Mouse (Mus musculus) spleen, postnatal 36 days (tissue): ENCODE results near the gene Ythdf2.

ENCODE experiments used
- DNase-seq, 2 experiments: peaks; one replicate each; pipeline ENCODE4 v3.0.0; 2022; ENCODE audit warnings: low spot score in 2 of 2, mixed read lengths in 1 of 2

Gene Ythdf2

DNA sequence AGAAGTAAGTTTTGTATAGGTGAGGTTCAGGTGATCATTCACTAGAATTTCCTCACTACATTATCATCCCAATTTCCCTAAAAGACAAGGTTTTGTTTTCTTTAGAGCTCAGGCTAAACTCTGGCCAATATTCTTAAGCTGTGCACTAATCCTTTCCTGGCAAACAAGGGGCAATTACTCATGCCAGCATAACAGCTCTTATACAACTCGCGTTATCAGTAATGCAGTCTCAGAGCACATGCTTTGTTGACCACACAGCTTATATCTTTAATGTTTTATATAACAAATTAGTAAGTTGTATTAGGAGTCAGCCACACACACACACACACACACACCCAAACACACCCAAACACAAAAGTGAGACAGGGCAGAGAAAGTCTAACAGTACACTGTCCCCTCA is 1.8 kb downstream of the Ythdf2 start:
- DNase-seq: no peak

DNA sequence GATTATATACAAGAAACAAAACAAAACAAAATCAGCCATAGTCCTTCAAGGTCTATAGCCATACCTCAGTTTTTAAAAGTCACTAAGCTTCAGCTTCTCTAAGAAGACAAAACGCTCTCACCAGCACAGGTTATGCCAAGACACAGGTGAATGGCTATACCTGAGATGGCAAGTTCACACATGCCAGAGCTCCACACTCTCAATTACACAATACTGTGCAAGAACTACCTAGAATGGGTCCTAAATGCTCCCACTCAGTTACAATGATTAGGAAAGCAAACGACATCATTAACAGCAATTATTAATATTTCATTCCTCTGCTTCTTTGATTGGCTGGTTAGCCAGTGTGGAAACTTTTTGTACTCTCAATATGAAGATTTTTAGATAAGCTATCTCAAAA is 2.8 kb downstream of the Ythdf2 start:
- no peak for DNase-seq

DNA sequence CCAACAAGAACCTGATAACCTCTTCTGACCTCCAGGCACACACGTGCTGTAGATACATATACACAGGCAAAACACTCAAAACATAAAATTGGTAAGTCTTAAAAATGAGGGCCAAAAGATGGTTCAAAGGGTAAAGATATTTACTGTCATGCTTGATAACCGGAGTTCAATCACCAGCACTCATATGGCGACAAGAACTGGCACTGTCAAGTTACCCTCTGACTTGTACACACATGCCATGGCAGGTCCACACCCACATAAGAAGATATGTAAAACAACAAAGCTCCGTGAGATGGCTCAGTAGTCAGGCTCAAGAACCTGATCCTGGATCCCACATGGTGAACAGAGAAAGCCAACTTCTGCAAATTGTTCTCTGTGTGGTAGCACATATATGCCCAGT is 4.8 kb downstream of the Ythdf2 start:
- DNase-seq: no peak

DNA sequence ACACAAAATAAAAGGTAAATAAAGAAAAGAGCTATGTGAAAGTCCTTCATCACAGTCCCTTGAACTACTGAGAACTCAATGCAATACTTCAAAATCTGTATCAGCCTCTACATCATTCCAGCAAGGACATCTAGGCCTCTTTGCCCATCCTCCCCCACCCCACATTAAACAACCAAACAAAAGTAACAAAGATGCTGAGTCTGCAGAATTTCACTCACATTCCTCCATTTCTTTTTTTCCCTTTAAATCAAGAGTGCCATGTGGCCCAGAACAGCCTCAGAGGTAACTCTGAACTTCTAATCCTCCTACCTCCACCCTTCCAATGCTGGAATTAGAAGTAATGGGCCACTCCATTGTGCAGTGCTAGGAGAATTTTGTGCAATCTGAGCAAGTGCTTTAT is 13.3 kb downstream of the Ythdf2 start:
- no peak for DNase-seq

DNA sequence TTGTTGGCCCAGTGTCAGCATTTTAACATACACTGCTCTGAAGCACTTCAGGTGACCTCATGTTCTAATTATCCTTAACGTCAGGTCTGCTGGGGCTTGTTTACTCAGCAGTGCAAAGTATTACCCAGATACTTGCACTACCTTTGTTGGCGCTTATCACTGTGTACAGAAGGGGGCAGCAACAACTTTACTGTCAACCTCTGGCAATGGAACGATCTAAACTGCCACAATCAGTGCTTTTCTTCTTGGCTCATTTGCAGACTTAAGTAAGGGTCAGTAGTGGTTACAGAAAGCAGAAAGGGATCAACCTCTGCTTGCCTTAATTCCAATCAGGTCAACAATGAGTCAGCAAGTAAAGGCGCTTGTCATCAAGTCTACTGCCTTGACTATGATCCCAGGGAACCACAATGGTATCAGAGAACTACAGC is 13.8 kb downstream of the Ythdf2 start:
- peak; percentile 41 to 44 for DNase-seq

DNA sequence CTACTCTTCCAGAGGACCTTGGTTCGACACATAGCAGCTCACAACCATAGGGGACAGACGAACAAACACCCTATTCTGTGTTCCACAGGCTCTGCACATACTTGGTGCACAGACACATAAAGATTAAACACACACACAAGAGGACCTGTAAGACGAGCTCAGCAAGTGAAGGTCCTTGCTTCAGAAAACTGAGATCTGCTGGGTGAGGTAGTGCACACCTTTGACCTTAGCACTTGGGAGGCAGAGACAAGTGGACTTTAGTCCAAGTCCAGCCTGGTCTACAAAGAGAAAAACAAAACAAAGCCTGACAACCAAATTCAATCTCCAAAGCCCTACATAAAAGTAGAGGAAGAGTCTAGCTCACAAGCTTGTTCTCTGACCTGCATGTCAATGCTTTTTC is 17.1 kb downstream of the Ythdf2 start:
- no peak for DNase-seq

DNA sequence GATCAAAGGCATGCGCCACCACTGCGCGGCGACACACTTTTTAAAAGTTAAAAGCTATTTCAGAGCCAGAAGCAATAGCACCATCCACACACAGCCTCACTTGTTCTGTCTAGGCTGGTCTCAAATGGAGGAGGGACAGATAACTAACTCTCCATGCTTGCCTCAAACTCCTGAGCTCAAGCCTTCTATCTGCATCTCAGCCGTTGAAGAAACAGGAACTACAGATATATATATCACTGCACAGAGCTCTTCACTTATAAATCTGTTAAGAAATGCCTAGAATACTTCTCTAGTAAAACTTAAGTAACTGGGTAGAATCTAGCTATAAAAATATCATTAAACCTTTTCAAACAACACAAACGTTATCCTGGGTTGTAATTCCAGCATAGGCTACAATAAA is 17.7 kb downstream of the Ythdf2 start:
- no peak for DNase-seq

DNA sequence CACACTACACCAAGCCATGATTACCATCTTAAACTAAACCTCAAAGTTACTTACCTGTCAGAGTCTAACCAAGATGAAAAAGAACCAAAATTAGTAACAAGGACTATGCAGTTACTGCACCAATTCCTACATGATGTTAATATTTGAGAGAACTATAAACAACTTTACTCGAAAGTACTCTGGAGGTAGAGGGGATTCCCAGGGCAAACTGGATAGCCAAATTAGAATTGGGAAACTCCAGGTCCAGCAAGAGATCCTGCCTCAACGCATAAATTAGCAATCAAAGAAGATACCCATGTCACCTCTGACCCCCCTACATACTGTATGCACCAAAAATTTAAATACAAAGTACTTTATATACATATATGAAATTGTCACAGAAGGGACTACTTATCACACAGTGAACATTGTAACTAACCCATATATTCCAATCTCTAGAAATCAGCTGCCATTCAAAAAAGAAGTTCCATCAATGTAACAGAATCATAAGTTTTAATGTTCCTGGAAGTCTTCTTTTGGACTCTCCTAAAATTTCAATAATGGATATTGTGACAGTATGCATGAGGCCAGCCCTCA is 24.2 kb downstream of the Ythdf2 start:
- no peak for DNase-seq

DNA sequence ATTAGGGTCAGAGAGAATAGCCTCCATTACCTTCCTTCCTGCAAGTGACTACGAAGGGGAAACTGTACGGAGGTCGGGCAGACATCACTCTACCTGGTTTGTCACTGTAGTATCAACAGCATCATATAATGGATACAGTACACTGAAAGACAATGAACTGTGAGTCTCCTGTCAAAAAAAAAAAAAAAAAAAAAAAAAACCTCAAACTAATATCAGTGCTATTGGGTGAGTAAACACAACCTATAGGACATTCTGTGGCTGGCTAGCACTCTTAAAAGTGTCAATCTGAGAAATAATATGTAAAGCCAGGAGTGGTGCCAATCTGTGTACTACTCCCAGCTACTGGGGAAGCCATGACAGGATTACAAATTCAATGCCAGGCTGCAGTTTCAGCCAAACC is 28.9 kb downstream of the Ythdf2 start:
- no peak for DNase-seq

DNA sequence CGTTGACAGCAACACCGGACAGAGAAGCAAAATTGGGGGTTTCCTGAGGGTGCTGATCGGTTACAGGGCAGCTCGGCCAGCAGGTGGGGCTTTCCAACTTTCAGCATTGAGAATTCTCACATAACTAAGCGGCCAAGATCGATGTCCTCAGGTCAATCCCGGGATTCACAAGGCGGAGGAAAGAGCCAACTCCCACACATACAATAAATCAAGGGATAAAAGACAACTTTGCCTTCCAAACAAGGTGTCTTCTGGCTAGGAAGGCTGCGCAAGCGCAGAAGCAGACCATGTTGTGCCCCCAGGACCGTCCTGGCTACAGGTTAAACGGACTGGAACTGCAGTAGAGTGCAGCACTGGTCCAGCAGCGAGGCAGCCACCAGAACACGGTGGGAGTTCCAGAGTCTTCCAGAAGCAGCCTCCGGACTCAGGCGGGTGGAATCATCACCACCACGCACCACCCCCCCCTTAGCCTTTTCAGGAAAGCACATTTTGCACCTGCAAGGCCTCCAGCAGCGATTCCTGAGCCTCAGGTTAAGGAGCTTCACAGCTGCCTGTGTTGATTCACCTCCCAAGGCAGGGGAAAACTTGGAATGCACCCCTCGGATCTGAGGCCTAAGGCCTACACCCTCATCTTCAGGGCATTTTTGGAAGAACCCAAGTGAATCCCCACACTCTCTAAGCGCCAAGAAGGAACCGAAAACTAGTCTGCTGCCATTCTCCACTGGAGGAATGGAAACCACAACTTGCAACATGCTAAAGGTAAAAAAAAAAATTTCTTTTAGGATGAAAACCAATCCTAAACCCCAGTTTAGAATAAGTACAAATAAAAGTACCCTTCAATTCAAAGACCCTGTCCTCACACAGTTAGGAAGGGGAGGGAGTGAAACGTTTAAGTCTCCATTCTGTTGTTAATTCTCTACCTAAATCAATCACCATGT is 30.1 kb downstream of the Ythdf2 start:
- DNase-seq: peak; percentile 21 to 34

DNA sequence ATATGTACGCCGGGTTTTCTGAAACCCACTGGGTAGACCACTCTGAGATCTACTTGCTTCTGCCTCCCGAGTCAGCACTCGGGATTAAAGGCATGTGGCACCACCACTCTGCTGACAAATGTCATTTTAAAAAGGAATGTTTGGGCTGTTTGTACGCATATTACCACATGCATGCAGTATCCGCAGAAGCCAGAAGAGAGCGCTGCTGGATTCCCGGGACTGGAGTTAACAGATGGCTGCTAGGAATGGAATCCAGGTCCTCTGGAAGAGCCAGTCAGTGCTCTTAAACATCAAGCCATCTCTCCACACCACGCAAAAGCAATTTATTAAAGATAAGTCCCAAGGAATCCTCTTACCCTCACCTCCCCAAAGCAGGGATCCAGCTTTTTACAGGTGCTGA is 31.4 kb downstream of the Ythdf2 start:
- peak in 1 of 2 experiments; percentile 19 for DNase-seq

DNA sequence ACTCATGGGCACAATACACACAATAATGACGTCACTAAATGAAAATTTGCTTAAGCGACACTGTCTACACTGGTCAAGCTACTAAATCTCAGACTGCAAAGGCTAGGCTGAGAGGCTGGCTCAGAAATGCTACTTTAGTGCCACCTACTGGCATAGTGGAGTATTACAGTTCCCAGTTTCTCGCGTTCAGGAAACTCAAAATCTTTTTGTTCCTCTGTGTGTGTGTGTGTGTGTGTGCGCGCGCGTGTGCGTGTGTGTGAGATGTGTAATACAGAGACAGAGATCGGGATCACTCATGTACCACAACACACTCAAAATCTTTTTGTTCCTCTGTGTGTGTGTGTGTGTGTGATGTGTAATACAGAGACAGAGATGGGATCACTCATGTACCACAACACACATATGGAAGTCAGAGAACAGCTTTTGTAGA is 33.5 kb downstream of the Ythdf2 start:
- DNase-seq: peak; percentile 31 to 40

DNA sequence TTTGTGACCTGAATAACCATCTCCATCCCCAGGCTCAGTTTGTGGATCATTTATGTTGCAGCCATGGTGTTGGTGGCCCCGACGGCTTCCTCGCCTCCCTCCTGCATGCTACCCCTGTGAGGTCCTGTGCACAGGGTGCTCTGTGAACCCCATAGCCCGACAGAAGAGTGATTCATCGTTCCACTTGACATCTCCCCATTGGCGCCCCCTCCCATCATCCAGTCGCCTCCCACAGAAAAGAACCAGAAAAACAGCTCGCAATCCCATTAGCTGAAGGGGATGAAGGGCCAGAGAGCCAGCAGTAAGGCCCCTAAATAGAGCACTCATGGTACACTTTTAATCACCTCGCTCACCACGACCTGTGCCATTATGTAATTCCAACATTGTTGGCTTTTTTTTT is 35.6 kb downstream of the Ythdf2 start:
- DNase-seq: no peak

DNA sequence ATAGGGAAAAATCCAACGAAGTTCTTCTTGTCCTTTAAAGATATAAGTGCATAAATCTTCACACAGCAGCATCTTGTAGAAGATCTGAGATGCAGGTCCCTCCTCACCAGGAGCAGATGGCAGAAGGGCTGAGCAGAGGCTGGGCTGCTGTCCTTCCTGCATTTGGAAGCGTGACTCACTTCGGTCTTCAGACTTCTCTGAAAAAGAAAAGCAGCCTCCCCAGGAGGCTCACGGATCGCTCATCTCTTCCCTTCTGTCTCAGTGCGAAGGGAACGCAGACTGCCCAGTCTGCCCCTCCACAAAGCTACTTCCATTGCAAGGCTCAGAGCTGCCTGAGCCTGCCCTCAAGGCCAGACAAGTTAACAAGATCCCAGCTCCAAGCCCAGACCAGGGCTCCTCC is 41.2 kb downstream of the Ythdf2 start:
- DNase-seq: no peak

DNA sequence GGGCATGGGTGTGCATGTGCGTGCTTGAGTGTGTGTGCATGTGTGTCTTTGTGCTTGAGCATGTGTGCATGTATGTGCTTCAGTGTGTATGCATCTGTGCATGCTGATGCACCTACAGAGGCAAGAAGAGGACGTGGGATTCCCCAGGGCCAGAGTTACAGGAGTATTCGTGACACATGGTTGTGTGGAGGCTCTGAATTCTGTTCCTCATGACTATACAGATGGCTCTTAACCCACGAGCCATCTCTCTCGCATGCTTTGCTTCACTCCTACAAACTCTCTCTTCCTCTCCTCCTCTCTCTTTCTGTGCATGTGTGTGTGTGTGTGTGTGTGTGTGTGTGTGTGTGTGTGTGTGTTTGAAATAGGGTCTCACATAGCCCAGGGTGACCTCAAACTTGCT is 42.3 kb downstream of the Ythdf2 start:
- no peak for DNase-seq

DNA sequence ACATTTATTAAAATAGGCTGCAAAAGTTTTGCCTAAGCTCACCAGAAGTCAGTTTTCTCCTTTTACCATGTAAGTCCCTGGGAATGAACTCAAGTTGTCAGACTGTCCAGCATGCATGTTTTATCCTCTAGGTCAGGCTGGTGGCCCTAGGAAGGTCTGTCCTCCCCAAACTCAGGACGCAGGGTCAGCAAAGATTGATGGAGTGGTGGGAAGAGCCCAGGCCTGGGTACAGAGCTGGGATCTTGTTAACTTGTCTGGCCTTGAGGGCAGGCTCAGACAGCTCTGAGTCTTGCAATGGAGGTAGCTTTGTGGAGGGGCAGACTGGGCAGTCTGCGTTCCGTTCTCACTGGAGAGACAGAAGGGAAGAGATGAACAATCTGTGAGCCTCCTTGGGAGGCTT is 42.8 kb downstream of the Ythdf2 start:
- DNase-seq: no peak

DNA sequence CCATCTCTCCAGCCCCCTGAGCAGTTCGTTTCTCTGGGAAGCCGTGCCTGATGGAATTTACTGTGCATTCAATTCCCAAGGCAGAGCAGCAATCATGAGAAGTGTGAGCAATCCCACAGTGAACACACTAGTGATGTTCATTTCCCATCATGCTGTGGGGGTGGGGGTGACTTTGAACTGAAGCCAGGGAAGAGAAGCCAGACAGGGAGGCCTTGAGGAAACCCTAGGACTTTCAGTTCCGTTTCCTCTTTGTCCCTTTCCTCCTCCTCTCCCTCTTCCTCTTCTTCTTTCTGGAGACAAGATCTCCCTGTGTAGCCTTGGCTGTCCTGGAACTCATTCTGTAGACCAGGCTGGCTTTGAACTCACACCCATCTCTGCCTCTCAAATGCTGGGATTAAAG is 44.7 kb downstream of the Ythdf2 start:
- DNase-seq: no peak

DNA sequence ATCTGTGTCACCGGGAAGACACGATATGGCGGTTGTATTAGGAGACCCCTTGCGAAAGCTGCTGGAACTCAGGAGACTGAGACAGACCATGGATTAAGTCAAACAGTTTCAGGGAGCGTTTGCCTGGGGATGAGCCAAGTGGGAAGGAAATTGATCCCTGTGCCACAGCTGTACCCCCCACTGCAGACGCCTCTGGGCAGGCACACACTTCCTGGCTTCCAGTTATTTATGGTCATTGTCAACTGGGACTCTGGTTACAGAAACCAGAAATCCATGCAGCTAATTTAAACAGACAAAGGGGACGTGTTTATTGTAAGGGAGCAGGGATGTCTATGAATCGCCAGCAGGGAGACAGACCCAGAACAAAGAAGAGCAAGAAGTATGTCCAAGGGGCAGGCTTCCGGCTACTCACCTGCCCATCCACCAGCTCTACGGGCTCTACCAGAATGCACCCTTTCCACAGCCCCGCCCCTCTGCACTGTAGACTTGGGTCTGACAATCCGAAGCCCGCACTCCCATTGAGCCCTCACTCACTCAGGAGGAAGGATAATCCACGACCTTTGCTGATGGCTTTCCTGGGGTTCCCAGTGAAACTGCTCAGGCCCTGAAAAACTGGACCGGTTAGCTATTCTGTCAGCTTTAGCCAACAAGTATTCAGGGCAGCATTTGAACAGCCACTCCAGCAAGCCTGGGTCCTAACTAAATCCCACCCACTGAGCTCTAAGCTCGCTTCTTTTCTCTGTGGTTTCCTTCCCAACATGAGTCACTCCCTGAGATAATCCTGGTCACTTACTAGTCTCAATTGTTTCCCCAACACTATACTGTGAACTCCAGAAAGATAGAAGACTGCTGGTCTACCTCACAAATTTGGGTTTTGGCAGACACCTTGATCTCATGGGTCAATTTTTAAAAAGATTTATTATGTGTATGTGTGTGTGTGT is 45.5 kb downstream of the Ythdf2 start:
- DNase-seq: no peak

DNA sequence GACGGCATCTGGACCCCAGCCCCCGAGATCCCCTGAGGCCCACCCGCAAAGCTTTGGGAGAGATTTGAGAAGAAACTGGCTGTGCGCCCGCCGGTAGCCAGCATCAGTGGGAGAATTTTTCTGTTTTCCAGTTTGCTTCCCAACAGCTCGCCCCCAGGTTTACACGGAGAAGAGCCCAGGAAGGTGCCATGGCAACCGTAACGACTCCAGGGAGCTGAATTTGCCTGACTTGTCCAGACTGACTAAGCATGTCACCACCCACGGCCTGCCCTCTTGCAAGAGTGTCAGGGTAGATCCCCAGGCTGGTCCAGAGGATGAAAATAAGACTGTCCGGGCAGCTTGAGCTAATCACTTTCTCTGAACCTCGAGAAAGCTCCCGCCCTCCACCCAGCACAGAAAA is 46.4 kb downstream of the Ythdf2 start:
- no peak for DNase-seq

DNA sequence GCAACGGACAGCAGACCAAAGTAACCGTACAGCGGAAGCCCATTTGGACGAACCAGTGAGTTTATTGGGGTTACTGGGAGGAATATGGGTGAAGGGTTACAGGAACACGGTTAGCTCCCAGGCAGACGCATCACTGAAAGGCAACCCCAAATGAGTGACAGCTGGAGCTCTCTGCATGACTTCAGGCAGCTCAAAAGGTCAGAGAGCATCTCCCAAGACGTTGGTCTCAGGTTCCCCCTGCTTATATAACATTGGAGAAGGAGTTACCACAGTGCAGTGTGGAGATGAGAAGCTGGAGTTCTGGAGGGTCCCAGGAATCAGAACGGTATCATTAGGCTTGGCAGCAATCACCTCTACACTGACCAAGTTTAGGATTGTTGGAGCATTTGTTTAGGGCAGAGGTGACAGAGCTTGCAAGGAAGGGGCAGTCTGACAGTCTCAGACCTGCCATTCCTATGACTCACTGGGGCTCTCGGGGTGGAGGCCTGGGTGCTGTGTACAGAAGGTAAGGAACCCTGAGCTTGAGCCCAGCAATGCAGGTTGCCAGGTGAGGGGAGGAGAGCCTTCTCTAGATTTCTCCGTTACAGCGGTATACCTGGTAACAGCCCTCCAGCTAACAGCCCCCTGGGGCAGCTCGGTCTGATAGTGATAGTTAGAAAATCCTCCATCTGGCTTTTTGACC is 55.0 kb downstream of the Ythdf2 start:
- DNase-seq: no peak

DNA sequence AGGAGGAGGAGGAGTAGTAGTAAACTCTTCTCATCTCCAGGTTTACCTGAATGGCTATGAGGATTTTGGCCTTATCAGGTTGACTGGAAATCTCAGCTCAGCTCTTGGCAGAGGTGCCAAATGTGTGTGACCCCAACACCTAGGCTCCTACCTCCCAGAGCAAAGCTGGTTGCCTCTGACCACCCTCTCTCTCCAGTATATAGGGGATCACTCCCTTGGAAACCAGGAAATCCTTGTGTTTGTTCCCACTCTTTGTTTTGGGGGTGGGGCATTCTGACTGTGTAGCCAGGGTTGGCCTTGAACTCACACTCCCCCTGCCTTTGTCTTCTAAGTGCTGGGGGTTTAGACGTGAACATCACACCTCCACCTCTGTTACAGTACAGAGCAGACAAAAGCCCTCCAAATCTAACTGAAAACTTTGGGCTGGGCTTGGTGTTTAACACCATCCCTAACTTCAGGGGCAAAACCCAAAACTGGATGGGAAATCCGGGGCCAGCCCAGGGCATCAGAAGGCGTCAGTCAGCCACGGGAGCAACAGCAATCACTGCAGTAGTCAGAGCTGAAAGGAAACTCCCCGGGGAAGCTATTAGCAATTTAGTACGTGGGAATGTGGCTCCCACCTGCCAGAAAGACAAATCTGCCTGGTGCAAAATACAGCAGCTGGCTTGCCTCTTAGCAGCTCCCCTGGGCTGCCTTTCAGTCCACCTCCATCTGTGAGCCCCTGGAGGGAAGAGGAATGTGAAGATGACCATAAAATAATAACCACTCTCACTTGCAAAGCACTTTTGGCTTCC is 57.0 kb downstream of the Ythdf2 start:
- DNase-seq: no peak
